Mouse (Mus musculus): Measurements from ENCODE around the gene Per1.

Gene Per1

DNA sequence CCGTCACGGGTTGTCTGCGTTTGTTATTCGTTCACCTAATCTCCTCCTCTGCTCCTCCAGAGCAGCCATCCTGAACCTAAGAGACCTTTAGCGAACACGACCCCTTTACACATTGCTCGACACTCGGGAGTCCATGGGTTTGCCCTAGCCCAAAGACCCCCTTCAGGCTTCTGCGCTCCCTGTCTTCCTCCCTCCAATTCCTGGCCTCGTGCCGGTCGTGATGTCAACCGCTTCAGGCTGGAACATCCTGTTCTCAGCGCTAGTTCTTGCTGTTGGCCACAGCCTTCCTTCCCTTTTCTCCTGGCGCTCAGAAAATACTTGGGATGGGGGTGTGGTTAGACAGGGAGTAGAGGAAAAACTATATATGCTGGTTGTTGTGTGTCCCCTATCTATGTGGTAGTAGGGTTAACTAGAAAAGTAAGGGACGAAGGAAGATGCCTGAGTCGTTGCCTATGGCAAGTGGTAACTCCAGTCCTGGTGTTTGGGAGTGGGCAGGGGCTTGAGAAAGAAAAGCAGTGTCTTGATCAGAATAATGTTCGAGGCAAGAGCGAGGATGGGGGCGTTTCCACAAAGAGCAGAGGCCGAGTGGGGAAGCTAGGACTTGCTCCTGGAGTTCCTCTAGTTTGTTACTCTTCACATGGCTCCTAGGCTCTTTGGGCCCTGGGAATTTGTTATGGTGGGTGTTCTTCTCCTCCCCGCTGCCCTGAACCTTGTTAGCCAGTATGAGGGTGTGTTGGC, 4.3 kb downstream of the Per1 start:
- no peak for DNase-seq (ENCODE audit: low read depth)

DNA sequence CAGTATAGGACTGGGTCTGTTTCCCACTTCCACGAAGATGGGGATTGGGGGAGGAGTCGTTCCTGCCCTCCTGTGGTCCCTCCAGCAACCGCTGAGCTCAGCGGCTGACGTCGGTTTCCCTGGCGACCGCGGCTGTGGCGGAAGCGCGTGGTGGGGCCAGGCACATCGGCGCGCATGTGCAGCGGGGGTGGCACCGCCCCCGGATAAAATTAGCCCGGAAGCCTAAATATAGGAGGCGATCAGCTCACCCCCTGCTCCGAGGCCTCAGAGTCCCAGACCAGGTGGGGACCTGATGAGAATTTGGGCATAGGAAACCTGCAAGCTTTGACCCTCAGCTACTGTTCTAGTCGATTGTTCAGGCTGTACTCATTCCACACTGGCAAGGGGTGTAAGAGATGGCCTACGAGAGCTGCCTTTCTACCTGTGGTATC, 4.9 kb downstream of the Per1 start:
- peak; percentile 76 for DNase-seq (ENCODE audit: low read depth)

DNA sequence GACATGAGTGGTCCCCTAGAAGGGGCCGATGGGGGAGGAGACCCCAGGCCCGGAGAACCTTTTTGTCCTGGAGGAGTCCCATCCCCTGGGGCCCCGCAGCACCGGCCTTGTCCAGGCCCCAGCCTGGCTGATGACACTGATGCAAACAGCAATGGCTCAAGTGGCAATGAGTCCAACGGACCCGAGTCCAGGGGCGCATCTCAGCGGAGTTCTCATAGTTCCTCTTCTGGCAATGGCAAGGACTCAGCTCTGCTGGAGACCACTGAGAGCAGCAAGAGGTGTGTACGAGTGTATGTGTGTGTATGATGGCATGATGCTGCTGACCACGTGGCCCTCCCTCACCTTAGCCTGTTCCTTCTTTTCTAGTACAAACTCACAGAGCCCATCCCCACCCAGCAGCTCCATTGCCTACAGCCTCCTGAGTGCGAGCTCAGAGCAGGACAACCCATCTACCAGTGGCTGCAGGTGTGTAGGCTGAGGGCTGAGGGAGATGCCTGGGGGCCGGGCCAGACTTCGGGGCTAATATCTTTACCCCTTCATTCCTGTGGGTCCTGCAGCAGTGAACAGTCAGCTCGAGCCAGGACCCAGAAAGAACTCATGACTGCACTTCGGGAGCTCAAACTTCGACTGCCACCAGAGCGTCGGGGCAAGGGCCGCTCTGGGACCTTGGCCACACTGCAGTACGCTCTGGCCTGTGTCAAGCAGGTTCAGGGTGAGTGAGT, 5.8 kb downstream of the Per1 start:
- no peak for DNase-seq (ENCODE audit: low read depth)

DNA sequence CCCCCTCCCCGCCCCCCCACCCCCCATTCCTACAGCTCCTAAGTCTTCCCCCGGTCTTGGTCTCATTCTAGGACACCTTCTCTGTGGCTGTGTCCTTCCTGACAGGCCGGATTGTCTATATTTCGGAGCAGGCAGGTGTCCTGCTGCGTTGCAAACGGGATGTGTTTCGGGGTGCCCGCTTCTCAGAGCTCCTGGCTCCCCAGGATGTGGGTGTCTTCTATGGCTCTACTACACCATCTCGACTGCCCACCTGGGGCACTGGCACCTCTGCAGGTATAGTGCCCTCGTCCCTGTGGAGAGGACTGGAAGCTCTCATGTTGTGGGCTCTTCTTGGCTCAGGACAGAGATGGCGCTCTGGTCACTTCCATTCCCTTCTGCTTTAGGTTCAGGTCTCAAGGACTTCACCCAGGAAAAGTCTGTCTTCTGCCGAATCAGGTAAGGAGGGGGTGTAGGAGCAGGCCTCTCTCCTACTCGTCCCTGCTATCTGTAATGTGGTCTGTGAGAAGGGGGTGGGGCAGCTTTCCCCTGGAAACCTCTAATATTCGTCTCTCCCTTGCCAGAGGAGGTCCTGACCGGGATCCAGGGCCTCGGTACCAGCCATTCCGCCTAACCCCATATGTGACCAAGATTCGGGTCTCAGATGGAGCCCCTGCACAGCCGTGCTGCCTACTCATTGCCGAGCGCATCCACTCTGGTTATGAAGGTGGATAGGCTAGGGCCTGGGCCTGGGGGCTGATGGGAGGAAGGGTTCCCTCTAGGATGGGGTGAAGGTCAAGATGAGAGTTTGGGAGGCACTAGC, 6.8 kb downstream of the Per1 start:
- DNase-seq (ENCODE audit: low read depth), result no peak

DNA sequence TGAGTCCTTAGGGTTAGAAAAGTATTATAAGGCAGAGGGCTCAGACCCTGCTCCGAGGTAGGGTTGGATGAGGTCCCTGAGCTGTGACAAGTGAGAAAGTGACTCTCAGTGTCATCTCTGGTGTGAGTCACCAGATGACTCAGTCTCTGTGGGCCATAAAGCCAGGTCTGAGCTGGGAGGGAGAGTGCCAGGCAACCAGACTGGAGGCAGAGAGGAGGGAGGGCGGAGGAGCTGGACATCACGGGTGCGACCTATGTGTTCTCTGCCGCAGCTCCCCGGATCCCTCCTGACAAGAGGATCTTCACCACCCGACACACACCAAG, 7.3 kb downstream of the Per1 start:
- DNase-seq (ENCODE audit: low read depth), result no peak

DNA sequence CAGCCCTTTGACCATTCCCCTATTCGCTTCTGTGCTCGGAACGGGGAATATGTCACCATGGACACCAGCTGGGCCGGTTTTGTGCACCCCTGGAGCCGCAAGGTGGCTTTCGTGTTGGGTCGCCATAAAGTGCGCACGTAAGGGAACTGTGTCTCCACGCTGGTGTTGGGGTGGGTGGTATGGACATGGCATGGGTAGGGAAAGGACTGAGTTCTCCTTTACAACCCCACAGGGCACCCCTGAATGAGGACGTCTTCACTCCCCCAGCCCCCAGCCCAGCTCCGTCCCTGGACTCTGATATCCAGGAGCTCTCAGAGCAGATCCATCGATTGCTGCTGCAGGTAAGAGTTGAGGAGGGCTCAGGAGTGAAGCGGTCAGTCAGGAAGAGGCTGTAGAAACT, 8.1 kb downstream of the Per1 start:
- DNase-seq (ENCODE audit: low read depth), result no peak

DNA sequence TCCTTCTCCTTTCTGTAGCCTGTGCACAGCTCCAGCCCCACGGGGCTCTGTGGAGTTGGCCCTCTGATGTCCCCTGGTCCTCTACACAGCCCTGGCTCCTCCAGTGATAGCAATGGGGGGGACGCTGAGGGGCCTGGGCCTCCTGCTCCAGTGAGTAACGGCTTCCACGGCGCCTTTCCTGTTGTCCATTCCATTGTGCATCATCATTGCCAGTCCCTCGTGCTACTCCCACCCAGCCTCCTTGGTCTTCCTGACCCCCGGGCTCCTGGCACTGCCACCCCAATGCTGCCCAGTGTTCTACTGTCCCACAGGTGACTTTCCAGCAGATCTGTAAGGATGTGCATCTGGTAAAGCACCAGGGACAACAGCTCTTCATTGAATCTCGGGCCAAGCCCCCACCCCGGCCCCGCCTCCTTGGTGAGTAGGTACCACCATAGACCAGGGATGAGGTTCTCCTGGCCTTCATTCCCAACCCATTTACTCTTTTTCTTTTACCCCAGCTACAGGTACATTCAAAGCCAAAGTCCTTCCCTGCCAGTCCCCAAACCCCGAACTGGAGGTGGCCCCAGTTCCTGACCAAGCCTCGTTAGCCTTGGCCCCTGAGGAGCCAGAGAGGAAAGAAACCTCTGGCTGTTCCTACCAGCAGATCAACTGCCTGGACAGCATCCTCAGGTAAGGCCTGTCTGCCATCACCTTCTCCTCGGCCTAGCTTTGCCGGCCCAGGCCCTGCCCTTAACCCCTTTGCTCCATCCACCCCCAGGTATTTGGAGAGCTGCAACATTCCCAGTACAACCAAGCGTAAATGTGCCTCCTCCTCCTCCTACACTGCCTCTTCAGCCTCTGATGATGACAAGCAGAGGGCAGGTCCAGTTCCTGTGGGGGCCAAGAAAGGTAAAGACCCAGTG, 8.8 kb downstream of the Per1 start:
- DNase-seq (ENCODE audit: low read depth), result no peak

DNA sequence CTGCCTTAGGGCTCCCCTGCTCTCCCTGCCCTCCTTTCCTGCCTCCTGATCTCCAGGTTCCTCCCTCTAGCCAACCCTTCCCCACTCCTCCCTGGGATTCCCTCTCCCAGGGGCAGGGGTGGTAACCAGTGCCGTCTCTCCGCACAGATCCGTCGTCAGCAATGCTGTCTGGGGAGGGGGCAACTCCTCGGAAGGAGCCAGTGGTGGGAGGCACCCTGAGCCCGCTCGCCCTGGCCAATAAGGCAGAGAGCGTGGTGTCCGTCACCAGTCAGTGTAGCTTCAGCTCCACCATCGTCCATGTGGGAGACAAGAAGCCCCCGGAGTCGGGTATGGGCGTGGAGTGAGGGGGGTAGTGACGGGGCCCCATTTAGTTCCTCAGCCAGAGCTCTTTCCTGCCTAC, 9.5 kb downstream of the Per1 start:
- no peak for DNase-seq (ENCODE audit: low read depth)

DNA sequence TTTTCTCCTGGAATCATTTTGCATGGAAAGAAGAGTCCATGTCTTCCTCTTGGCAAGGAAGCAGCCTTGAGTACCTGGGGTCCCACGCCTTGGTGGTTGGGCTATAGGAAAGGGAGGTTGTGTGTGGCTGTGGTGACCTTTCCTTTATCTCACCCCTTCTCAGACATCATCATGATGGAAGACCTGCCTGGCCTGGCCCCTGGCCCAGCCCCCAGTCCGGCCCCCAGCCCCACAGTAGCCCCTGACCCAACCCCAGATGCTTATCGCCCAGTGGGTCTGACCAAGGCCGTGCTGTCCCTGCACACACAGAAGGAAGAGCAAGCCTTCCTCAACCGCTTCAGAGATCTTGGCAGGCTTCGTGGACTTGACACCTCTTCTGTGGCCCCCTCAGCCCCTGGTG, 10.2 kb downstream of the Per1 start:
- no peak for DNase-seq (ENCODE audit: low read depth)

DNA sequence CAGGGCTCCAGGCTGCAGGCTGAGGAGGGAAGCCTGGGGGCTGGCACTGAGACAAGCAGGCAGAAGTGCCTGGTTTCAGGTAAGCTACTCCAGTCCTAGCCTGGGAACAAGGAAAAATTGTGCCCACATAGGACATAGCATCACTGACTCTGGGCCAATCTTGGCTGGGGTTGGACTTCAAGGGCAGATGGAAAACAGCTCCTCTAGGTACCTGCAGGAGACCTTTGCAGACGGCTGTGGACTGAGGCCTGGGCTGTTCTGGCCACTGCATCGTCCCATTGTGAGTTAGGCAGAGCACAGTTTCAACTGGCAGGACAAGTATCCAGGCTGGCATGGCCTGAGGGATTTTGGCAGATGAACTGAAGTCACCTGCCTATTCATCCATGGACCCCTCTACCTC, 10.8 kb downstream of the Per1 start:
- no peak for DNase-seq (ENCODE audit: low read depth)

DNA sequence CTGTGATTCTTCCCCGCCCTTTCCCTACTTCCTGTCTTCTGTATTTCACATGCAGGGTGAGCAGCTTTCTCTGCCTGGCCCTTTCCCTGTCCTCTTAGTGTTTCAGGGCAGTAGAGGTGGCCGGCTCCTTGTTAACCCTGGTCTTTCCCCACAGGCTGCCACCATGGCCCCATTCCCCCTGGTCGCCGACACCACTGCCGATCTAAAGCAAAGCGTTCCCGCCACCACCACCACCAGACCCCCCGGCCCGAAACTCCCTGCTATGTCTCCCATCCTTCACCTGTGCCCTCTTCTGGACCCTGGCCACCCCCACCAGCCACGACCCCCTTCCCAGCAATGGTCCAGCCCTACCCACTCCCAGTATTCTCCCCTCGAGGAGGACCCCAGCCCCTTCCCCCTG, 11.3 kb downstream of the Per1 start:
- no peak for DNase-seq (ENCODE audit: low read depth)

DNA sequence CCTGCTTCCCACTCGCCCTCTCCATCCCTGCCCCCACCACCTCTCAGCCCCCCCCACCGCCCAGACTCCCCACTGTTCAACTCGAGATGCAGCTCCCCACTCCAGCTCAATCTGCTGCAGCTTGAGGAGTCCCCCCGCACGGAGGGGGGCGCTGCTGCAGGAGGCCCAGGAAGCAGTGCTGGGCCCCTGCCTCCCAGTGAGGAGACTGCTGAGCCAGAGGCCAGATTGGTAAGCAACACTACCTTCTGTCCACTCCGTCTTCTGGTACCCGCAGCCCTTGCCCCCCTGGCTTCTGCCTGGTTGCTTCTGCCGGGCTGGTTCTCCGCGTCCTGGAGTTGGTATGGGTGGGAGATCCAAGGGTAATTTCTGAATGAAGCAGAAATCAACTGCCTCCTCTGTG, 11.8 kb downstream of the Per1 start:
- DNase-seq (ENCODE audit: low read depth), result no peak

DNA sequence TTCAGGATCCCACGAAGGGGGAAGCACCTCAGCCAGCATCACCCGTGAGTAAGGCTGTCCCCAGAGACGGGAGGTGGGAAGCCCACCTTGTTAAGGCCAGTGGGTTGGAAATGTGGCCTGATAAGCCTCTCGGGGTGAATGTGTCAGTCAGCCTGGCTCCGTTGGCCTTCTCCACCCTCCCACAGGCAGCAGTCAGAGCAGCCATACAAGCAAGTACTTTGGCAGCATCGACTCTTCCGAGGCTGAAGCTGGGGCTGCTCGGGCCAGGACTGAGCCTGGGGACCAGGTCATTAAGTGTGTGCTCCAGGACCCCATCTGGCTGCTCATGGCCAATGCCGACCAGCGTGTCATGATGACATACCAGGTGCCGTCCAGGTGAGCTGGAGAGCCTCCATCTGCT, 12.7 kb downstream of the Per1 start:
- no peak for DNase-seq (ENCODE audit: low read depth)

DNA sequence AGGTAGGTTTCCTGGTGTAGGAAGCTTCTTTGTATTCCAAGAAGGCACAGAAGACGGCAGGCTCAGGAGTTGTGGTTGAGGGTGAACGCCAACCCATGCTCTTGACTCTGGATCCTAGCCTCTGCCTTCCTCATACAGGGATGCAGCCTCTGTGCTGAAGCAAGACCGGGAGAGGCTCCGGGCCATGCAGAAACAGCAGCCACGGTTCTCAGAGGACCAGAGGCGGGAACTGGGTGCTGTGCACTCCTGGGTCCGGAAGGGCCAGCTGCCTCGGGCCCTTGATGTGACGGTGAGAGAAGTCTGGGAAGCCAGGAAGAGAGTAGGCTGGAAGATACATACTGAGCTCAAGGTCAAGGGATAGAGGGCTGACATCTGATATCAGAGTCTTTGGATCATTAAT, 13.2 kb downstream of the Per1 start:
- no peak for DNase-seq (ENCODE audit: low read depth)

DNA sequence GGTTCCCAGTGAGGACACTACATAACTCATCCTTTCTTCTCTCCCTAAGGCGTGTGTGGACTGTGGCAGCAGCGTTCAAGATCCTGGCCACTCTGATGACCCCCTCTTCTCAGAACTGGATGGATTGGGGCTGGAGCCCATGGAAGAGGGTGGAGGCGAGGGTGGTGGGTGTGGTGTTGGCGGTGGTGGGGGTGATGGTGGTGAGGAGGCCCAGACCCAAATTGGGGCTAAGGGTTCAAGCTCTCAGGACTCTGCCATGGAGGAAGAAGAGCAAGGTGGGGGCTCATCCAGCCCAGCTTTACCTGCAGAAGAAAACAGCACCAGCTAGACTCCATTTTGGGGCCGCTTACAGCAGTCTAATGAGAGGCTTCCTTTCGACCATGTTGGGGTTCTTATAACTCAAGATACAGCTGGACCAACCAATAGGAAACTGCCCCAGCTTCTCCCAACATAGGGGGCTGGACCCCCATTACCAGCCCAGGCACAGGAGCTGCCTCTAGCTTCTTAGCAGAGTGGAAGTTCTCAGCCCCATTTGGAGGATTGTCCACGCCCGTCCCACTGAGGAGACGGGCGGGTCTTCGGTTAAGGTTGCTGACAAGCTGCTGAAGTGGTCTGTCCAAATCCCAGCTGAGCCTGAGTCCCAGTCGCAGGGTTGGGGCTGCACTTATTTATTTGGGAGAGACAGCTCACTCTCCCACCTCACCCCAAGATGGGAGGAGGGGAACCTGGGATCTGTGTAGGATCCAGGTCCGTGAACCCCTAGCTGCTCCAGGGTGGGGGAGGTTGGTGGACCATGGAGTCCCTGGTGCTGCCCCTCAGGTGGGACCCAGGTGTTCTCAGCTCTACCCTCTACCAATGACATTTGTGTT, 14.2 kb downstream of the Per1 start:
- no peak for DNase-seq (ENCODE audit: low read depth)

DNA sequence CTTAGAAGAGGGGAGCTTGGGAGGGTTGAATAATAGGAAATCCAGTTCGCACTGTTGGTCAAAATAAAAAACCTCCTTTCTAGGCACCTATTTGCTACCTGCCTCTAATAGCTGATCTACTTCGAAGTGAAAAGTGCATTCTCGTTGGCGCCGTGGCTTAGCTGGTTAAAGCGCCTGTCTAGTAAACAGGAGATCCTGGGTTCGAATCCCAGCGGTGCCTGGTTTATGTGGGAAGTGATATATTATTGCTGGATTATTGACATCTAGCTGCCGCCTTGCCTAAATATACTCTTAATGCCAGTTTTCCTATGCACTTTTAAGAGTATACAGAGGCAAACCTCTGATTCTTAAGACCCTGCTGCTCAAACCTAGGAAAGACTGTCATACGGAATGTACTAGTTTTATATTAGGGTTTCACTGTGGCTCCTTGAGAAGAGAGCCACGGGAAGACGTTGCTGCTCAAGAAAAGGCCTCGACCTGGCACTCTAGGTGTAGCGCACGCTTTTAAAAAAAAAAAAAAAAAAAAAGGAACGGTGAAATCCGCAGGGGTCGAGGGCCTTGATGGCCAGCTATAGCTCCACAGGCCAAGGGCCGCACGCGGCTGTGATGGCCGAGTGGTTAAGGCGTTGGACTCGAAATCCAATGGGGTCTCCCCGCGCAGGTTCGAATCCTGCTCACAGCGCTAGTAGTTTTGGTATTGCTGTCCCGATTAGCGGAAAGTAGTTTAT, 15.5 kb downstream of the Per1 start:
- peak; percentile 85 for DNase-seq (ENCODE audit: low read depth)

DNA sequence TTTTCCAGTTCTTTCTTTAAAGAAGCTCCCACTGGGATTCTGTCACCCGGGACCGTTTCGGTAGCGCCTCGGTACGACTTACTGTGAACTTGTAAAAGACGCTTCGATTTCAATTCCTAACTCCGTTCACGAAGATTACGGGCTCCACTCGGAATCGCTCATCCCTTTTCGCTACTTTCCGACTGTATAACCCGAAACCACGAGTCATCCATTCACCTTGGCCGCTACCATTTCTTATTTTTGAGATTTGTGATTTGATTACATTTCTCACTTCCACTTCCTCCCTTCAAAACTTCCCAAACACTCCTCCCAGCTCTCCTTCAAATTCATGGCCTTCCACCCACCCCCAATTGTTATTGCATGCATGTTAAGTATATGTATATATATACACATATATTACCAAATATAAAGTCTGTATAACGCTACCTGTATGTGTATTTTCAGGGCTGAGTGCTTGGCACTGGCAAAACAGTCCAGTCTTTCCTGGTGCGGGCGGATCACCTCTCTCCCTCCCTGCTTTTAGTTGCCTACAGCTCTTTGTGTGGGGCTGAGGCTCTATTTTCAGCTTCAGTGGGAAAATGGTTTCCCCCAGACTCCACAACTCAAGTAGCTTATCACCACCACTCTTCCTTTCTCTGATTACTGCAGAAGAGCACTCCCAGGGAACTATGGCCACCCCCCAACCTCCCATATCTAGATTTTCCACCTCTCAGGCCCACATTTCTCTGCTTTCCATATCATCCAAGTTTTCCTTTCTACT, 16.2 kb downstream of the Per1 start:
- no peak for DNase-seq (ENCODE audit: low read depth)

DNA sequence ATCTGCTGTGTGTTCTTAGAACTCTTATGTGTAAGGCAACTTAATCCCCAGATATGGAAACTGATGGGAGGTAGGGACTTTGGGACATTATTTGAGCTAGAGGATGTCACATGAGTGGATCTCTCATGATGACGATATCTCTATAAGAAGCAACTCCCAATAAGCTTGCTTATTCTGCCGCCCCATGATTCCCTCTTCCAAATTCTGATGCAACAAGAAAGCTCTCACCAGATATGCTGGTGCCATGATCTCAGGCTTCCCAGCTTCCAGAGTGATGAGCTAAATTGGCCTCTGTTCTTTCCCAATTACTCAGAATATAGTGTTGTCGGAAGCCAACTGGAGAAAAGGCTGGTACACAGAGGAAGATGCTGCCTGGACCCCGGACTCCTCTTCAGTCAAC, 16.8 kb downstream of the Per1 start:
- no peak for DNase-seq (ENCODE audit: low read depth)

DNA sequence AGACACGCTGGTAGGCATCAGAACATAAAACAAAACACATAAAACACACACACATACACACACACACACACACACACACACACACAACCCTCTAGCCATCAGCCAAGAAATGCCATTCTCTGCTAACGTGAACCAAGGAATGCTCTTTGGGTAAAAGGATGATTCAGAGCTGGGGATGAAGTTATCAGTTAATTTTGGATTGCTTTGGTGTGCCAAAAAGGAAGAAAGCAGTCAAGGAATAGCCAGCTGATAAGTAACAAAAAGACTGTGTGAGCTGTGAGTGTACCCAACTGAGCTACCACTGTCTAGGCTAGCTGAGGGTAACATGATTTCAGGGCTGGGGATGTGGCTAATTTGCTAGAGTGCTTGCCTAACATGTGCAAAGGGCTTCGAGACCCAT, 19.0 kb downstream of the Per1 start:
- no peak for DNase-seq (ENCODE audit: low read depth)

DNA sequence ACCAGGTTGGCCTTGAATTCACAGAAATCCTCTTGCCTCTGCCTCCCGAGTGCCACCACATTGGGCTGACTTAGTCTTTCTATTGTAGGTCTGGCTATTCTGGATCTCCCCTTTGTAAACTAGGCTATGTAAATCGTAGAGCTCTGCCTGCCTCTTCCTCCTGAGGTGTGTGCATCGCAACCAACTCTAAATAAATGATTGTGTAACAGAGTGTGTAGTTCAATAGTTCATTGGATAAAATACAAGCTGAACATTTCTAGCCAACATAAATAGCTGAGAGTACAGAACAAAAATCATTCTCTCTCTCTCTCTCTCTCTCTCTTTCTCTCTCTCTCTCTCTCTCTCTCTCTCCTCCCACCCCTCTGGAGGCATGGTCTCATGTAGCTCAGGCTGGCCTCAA, 19.6 kb downstream of the Per1 start:
- DNase-seq (ENCODE audit: low read depth), result no peak

Measured in c-Kit-positive CD71-positive TER-119-negative erythroid progenitor cells, embryonic 14.5 days (primary cell).